Mouse (Mus musculus) C2C12 (cell line): Measurements from ENCODE around the gene Atp5b. TPM values are rescaled to one million over a fixed set of nuclear protein-coding genes. Genes with fewer than 3 reads are reported as not detected.

Experiments
- H3K27me3 ChIP-seq: one replicate; pipeline ENCODE4 v1.6.1; 2011; ENCODE audit not compliant: control insufficient read depth, insufficient read depth, insufficient read length
- H3K36me3 ChIP-seq: one replicate; pipeline ENCODE4 v1.6.1; 2011; ENCODE audit not compliant: control insufficient read depth, insufficient read depth
- H3K4me3 ChIP-seq: one replicate; pipeline ENCODE4 v1.5.1; 2011; ENCODE audit warnings: mild to moderate bottlenecking, control low read depth; ENCODE audit not compliant: poor library complexity, insufficient read depth, severe bottlenecking
- H3K79me2 ChIP-seq: one replicate; pipeline ENCODE4 v1.6.1; 2011; ENCODE audit not compliant: control insufficient read depth, insufficient read depth
- H3K79me3 ChIP-seq: one replicate; pipeline ENCODE4 v1.6.1; 2011; ENCODE audit warnings: low read depth, control low read depth
- H3ac ChIP-seq: one replicate; pipeline ENCODE3; 2011; ENCODE audit warnings: low read depth; ENCODE audit not compliant: control insufficient read depth, insufficient read length
- CEBPB ChIP-seq: IDR thresholded peaks from one replicate; pipeline ENCODE4 v1.6.1; 2011; ENCODE audit warnings: low read depth, mild to moderate bottlenecking, control low read depth, moderate library complexity
- CTCF ChIP-seq: IDR thresholded peaks from one replicate; pipeline ENCODE4 v1.5.1; 2011; ENCODE audit not compliant: control insufficient read depth, insufficient read depth, insufficient read length
- FOSL1 ChIP-seq: IDR thresholded peaks from one replicate; pipeline ENCODE4 v1.8.0; 2011; ENCODE audit warnings: mild to moderate bottlenecking, low read length; ENCODE audit not compliant: poor library complexity, insufficient read depth, severe bottlenecking
- MAX ChIP-seq: IDR thresholded peaks from one replicate; pipeline ENCODE4 v1.6.1; 2011; ENCODE audit warnings: mild to moderate bottlenecking, control low read depth
- MYOD1 ChIP-seq: IDR thresholded peaks from one replicate; pipeline ENCODE4 v1.6.1; 2011; ENCODE audit warnings: low read depth; ENCODE audit not compliant: control insufficient read depth, insufficient read length
- MYOG ChIP-seq: IDR thresholded peaks from one replicate; pipeline ENCODE4 v1.6.1; 2011; ENCODE audit not compliant: control insufficient read depth, insufficient read length; ENCODE audit errors: extremely low read depth
- USF1 ChIP-seq: IDR thresholded peaks from one replicate; pipeline ENCODE4 v1.6.1; 2011; ENCODE audit warnings: low read depth, mild to moderate bottlenecking, control low read depth, moderate library complexity
- polyA plus RNA-seq: library from polyadenylated mRNA; unstranded; fragments of >200 nt; fragmentation: generic; extraction: Trizol; gene quantifications from one replicate; pipeline ENCODE4 v1.2.1, GENCODE M21; 2012; ENCODE audit warnings: missing spikeins

Atp5b gene
- polyA plus RNA-seq, 1 experiment = 3,917 TPM

GRCm38 (mm10) chr10:128040293-128040692 is 42.8 kb upstream of the Atp5b start:
- no peak for TF ChIP-seq MYOG
- no peak for TF ChIP-seq FOSL1
- no peak for TF ChIP-seq MAX
- TF ChIP-seq CEBPB = no peak
- Histone ChIP-seq H3K4me3 (no peak overlapping the region), H3K27me3 (no peaks in the 10 kb centered on the region), H3K79me2 (peaks cover 100% of the 10 kb centered on the region), H3K79me3 (peaks cover 98% of the 10 kb centered on the region), H3K36me3 (peaks cover 89% of the 10 kb centered on the region), H3ac (peak overlapping the region; percentile 36)

DNA sequence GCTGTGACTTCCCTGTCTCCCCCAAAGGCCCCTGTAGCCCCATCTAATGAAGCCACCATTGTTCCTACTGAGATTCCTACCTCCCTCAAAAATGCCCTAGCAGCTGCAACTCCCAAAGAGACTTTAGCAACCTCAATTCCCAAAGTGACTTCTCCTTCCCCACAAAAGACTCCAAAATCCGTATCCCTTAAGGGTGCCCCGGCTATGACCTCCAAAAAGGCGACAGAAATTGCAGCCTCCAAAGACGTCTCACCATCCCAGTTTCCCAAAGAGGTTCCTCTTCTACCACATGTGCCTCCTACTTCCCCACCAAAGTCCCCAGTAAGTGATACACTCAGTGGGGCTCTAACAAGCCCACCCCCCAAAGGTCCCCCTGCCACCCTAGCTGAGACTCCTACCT is 41.4 kb upstream of the Atp5b start:
- no peaks in the 10 kb centered on the region for H3K27me3 ChIP-seq
- TF ChIP-seq MYOG (no peak), MYOD1 (no peak), FOSL1 (no peak), USF1 (no peak), MAX (no peak), CEBPB (no peak), CTCF (no peak)
- H3K36me3 ChIP-seq = peaks cover 100% of the 10 kb centered on the region
- peaks cover 95% of the 10 kb centered on the region for H3K79me3 ChIP-seq
- no peak overlapping the region for H3K4me3 ChIP-seq
- no peak overlapping the region for H3ac ChIP-seq
- peaks cover 100% of the 10 kb centered on the region for H3K79me2 ChIP-seq

- H3K79me3 ChIP-seq = peaks cover 86% of the 10 kb centered on the region
- TF ChIP-seq CTCF (no peak), MYOG (no peak), USF1 (no peak), CEBPB (no peak), MAX (no peak), MYOD1 (no peak), FOSL1 (no peak)
- H3K27me3 ChIP-seq = no peaks in the 10 kb centered on the region
- H3ac ChIP-seq = no peak overlapping the region
- H3K36me3 ChIP-seq = peaks cover 98% of the 10 kb centered on the region
- no peak overlapping the region for H3K4me3 ChIP-seq
- peaks cover 93% of the 10 kb centered on the region for H3K79me2 ChIP-seq
Measured at GRCm38 (mm10) chr10:128042466-128042865, 40.6 kb upstream of the Atp5b start.

- no peak overlapping the region for H3ac ChIP-seq
- no peak for TF ChIP-seq FOSL1
- TF ChIP-seq MYOG = no peak
- TF ChIP-seq CTCF = no peak
- no peak for TF ChIP-seq USF1
- TF ChIP-seq CEBPB = no peak
- TF ChIP-seq MAX = no peak
- no peak for TF ChIP-seq MYOD1
- H3K27me3 ChIP-seq = no peaks in the 10 kb centered on the region
- H3K4me3 ChIP-seq = no peak overlapping the region
- peaks cover 98% of the 10 kb centered on the region for H3K36me3 ChIP-seq
- peaks cover 79% of the 10 kb centered on the region for H3K79me3 ChIP-seq
- peaks cover 85% of the 10 kb centered on the region for H3K79me2 ChIP-seq
Measured at GRCm38 (mm10) chr10:128043041-128043835, 39.8 kb upstream of the Atp5b start.

- H3K36me3 ChIP-seq = peaks cover 83% of the 10 kb centered on the region
Measured at GRCm38 (mm10) chr10:128048157-128048556, 34.9 kb upstream of the Atp5b start.

DNA sequence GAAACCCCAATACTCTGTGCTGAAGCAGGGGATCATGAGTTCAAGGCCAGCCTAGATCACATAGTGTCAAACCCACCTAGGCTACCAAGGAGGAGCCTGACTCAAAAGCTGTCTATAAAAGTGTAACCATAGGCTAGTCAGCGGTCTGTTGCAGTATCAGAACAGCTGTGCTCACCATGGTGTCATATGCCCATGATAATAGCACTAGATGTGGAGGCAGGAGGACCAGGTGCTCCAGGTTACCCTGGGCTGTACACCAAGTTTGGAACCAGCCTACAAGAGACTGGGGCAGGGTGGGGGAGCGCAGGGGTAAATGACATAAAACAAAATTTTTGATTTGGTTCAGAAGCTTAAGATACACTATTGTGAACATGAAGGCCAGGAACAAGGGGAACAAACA is 33.3 kb upstream of the Atp5b start:
- Histone ChIP-seq H3K79me2 (peaks cover 20% of the 10 kb centered on the region), H3K36me3 (peaks cover 67% of the 10 kb centered on the region), H3ac (no peak overlapping the region), H3K27me3 (no peaks in the 10 kb centered on the region), H3K79me3 (peaks cover 16% of the 10 kb centered on the region), H3K4me3 (no peak overlapping the region)
- TF ChIP-seq CEBPB (no peak), FOSL1 (no peak)

More at GRCm38 (mm10) chr10:128048157-128048556, 34.9 kb upstream of the Atp5b start:
- peaks cover 36% of the 10 kb centered on the region for H3K79me2 ChIP-seq
- TF ChIP-seq MAX (no peak), CEBPB (no peak), MYOD1 (no peak), CTCF (no peak)
- no peak overlapping the region for H3ac ChIP-seq
- H3K79me3 ChIP-seq = peaks cover 32% of the 10 kb centered on the region
- H3K27me3 ChIP-seq = no peaks in the 10 kb centered on the region
- H3K4me3 ChIP-seq = no peak overlapping the region
